Mouse (Mus musculus): ENCODE data around the gene Elmo1. TPM values are rescaled to one million over a fixed set of nuclear protein-coding genes. Genes with fewer than 3 reads are reported as not detected.

Gene Elmo1
- total RNA-seq, 2 experiments from 2014 or later: 8.3 to 15.0 TPM

GRCm38 (mm10) chr13:20416691-20417660 lies 326.6 kb downstream of the Elmo1 start:
- no peak for ATAC-seq (replicated peaks; ENCODE audit: low FRiP score, poor library complexity, severe bottlenecking)

- ATAC-seq (replicated peaks; ENCODE audit: low FRiP score, poor library complexity, severe bottlenecking): no peak
Measured at GRCm38 (mm10) chr13:20430998-20431397, 340.6 kb downstream of the Elmo1 start.

- no peak for ATAC-seq (replicated peaks; ENCODE audit: low FRiP score, poor library complexity, severe bottlenecking)
Measured at GRCm38 (mm10) chr13:20433221-20433858, 342.9 kb downstream of the Elmo1 start.

GRCm38 (mm10) chr13:20434071-20434470 lies 343.7 kb downstream of the Elmo1 start:
- no peak for ATAC-seq (replicated peaks; ENCODE audit: low FRiP score, poor library complexity, severe bottlenecking)

GRCm38 (mm10) chr13:20439488-20439887 lies 349.1 kb downstream of the Elmo1 start:
- ATAC-seq (replicated peaks; ENCODE audit: low FRiP score, poor library complexity, severe bottlenecking): no peak

- ATAC-seq (replicated peaks; ENCODE audit: low FRiP score, poor library complexity, severe bottlenecking): no peak
Measured at GRCm38 (mm10) chr13:20450831-20451353, 360.5 kb downstream of the Elmo1 start.

- ATAC-seq (replicated peaks; ENCODE audit: low FRiP score, poor library complexity, severe bottlenecking): no peak
Measured at GRCm38 (mm10) chr13:20454357-20454756, 364.0 kb downstream of the Elmo1 start.

GRCm38 (mm10) chr13:20460096-20460495 lies 369.7 kb downstream of the Elmo1 start:
- ATAC-seq (replicated peaks; ENCODE audit: low FRiP score, poor library complexity, severe bottlenecking): no peak

GRCm38 (mm10) chr13:20461616-20462015 lies 371.2 kb downstream of the Elmo1 start:
- no peak for ATAC-seq (replicated peaks; ENCODE audit: low FRiP score, poor library complexity, severe bottlenecking)

GRCm38 (mm10) chr13:20464161-20464560 lies 373.8 kb downstream of the Elmo1 start:
- ATAC-seq (replicated peaks; ENCODE audit: low FRiP score, poor library complexity, severe bottlenecking): no peak

GRCm38 (mm10) chr13:20467381-20467780 lies 377.0 kb downstream of the Elmo1 start:
- no peak for ATAC-seq (replicated peaks; ENCODE audit: low FRiP score, poor library complexity, severe bottlenecking)

GRCm38 (mm10) chr13:20471732-20472131 lies 381.3 kb downstream of the Elmo1 start:
- ATAC-seq (replicated peaks; ENCODE audit: low FRiP score, poor library complexity, severe bottlenecking): no peak

- no peak for ATAC-seq (replicated peaks; ENCODE audit: low FRiP score, poor library complexity, severe bottlenecking)
Measured at GRCm38 (mm10) chr13:20472301-20472831, 382.0 kb downstream of the Elmo1 start.

- no peak for ATAC-seq (replicated peaks; ENCODE audit: low FRiP score, poor library complexity, severe bottlenecking)
Measured at GRCm38 (mm10) chr13:20472891-20473539, 382.6 kb downstream of the Elmo1 start.

- ATAC-seq (replicated peaks; ENCODE audit: low FRiP score, poor library complexity, severe bottlenecking): no peak
Measured at GRCm38 (mm10) chr13:20473641-20474078, 383.3 kb downstream of the Elmo1 start.

GRCm38 (mm10) chr13:20474600-20474999 lies 384.2 kb downstream of the Elmo1 start:
- no peak for ATAC-seq (replicated peaks; ENCODE audit: low FRiP score, poor library complexity, severe bottlenecking)

- ATAC-seq (replicated peaks; ENCODE audit: low FRiP score, poor library complexity, severe bottlenecking): no peak
Measured at GRCm38 (mm10) chr13:20481805-20482204, 391.4 kb downstream of the Elmo1 start.

GRCm38 (mm10) chr13:20489110-20489509 lies 398.7 kb downstream of the Elmo1 start:
- ATAC-seq (replicated peaks; ENCODE audit: low FRiP score, poor library complexity, severe bottlenecking): no peak

GRCm38 (mm10) chr13:20489698-20490417 lies 399.5 kb downstream of the Elmo1 start:
- ATAC-seq (replicated peaks; ENCODE audit: low FRiP score, poor library complexity, severe bottlenecking): no peak

All from erythroblast, adult 5-6 weeks (primary cell).